Mouse (Mus musculus) heart, embryonic 11.5 days (tissue): ENCODE results near the gene St3gal4. TPM values are rescaled to one million over a fixed set of nuclear protein-coding genes. Genes with fewer than 3 reads are reported as not detected.

Experiments
- ATAC-seq: fragments of 200-750 bp; cut with Nextera tagmentation; replicated peaks from 2 replicates; pipeline ENCODE4 v1.8.0; 2017; ENCODE audit warnings: moderate library complexity; ENCODE audit not compliant: insufficient number of reproducible peaks, low FRiP score, low TSS enrichment
- H3K27ac ChIP-seq: fragments of 300-500 bp; sonication (generic); 2 replicates; pipeline ENCODE4 v1.5.1; 2014; ENCODE audit warnings: mild to moderate bottlenecking, low read depth, low read length
- H3K27me3 ChIP-seq: fragments of 300-500 bp; sonication (generic); 2 replicates; pipeline ENCODE4 v1.6.1; 2014; ENCODE audit warnings: mild to moderate bottlenecking, low read length, mixed read lengths; ENCODE audit not compliant: control insufficient read depth, insufficient read depth
- H3K36me3 ChIP-seq: fragments of 300-500 bp; sonication (generic); 2 replicates; pipeline ENCODE4 v1.6.1; 2014; ENCODE audit warnings: mild to moderate bottlenecking, low read length, moderate library complexity, mixed read lengths; ENCODE audit not compliant: control insufficient read depth, insufficient read depth
- H3K4me1 ChIP-seq: fragments of 300-500 bp; sonication (generic); 2 replicates; pipeline ENCODE4 v1.6.1; 2014; ENCODE audit warnings: low read length; ENCODE audit not compliant: control insufficient read depth, insufficient read depth
- H3K4me2 ChIP-seq: fragments of 300-500 bp; sonication (generic); 2 replicates; pipeline ENCODE4 v1.6.1; 2014; ENCODE audit warnings: mild to moderate bottlenecking, moderate library complexity
- H3K4me3 ChIP-seq: fragments of 300-500 bp; sonication (generic); 2 replicates; pipeline ENCODE4 v1.5.1; 2014; ENCODE audit warnings: low read depth, low read length
- H3K9ac ChIP-seq: fragments of 300-500 bp; sonication (generic); 2 replicates; pipeline ENCODE4 v1.6.1; 2014; ENCODE audit warnings: mild to moderate bottlenecking, low read depth, low read length, moderate library complexity
- H3K9me3 ChIP-seq: fragments of 300-500 bp; sonication (generic); replicated peaks from 2 replicates; pipeline ENCODE4 v1.6.1; 2016; ENCODE audit warnings: low read length; ENCODE audit not compliant: control insufficient read depth
- WGBS: fragments of 180-500 bp; shearing (Covaris S2); extraction: QIAGEN DNeasy Blood & Tissue Kit; methylation state at CpG from one replicate; pipeline ENCODE4 v1.1.7; 2014; ENCODE audit not compliant: insufficient replicate concordance; 5-methylcytosine and 5-hydroxymethylcytosine counted together
- polyA plus RNA-seq: library from polyadenylated mRNA; unstranded; fragments of >200 nt; fragmentation: Nextera tagmentation; extraction: Ambion mirVana; gene quantifications from 2 replicates; pipeline ENCODE4 v1.2.1, GENCODE M21; 2014

Gene St3gal4
- polyA plus RNA-seq, 1 experiment from 2014 or later, result 20.5 TPM

DNA sequence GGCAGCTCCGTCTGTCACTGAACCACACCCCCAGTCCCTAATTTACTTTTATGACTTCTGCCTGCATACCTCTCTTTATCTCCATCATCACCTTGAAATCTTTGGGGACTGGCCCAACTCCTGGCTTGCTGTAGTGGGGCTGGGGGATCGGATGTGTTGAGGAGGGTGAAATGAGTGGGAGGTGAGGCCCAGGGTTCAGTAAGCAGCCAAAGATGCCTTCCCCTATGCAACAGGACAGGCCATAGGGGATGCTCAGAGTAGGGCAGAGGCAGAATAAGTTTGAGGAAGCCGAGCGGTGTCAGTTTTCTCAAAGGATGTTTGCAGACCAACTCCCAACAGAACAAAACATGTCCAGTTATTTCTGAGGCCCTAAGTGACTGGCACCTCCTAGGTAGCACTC lies 3.8 kb downstream of the St3gal4 start:
- Histone ChIP-seq H3K27me3 (no peaks in the 10 kb centered on the region), H3K4me1 (peaks cover 44% of the 10 kb centered on the region), H3K4me3 (peak overlapping the region; percentile 78), H3K9me3 (no peaks in the 10 kb centered on the region), H3K9ac (peak overlapping the region; percentile 83), H3K4me2 (peak overlapping the region; percentile 76), H3K27ac (no peak overlapping the region), H3K36me3 (no peaks in the 10 kb centered on the region; the same call in 1 of the 2 replicates)
- no peak for ATAC-seq
- 59% methylated on average over 4 of the region's 4 CpGs for WGBS

DNA sequence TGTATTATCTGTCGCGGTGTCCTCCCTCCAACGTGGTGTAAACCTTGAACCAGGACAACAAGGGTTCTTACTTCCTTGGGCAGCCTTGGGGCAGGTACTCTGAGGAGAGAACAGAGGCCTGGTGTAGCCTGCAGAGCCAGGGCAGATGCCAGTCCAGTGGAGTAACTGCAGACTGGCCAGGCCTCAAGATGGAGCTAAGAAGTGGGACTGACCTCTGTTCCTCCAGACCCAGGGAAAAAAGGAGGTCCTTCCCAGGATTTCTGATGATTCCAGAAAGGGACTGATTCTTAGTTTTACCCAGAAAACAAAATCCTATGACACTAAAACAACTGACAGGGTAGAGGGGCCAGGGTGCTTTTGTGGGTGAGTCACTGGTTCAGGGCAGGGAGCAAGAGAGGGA lies 4.8 kb downstream of the St3gal4 start:
- Histone ChIP-seq H3K36me3 (no peaks in the 10 kb centered on the region), H3K27ac (no peak overlapping the region), H3K4me2 (no peak overlapping the region), H3K4me1 (peaks cover 54% of the 10 kb centered on the region), H3K9ac (no peak overlapping the region), H3K4me3 (no peak overlapping the region), H3K9me3 (no peaks in the 10 kb centered on the region), H3K27me3 (no peaks in the 10 kb centered on the region)
- 87% methylated on average over 3 of the region's 3 CpGs for WGBS
- no peak for ATAC-seq

DNA sequence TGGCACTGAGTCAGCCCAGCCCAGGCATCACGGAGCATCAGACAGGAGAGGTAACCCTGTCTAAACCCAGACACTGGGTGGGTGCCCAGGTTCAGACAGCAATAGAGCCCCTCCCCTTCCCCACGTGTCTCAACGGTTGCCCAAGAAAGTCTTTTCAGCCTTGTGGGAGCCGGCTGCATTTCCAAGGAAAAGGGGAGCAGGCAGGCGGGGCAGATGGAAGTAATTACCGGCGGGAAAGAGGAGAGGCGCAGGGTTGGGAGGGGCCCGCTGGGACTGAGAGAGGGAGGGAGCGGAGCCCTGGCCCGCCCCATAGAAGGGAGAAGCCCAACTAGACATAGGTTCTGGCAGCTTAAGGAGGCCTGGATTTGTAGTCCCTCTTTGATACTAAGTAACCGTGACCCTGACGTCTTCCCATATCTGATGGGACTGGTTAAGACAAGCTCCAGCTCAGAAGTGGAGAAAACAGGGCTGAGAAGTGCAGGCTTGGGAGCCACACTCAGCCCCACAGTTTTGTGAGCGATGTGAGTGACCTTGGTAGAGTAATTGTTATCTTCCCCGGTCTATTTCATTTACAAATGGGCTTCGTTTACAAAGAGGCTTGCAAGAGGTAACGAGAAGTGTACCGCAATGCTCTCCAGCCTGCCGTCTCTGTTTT lies 7.0 kb downstream of the St3gal4 start:
- H3K4me1 ChIP-seq, result peaks cover 48% of the 10 kb centered on the region
- no peak overlapping the region for H3K4me3 ChIP-seq
- no peaks in the 10 kb centered on the region for H3K9me3 ChIP-seq
- no peak overlapping the region for H3K9ac ChIP-seq
- no peaks in the 10 kb centered on the region for H3K27me3 ChIP-seq
- peak overlapping the region; percentile 45 for H3K4me2 ChIP-seq
- 27% methylated on average over 19 of the region's 19 CpGs for WGBS
- no peaks in the 10 kb centered on the region for H3K36me3 ChIP-seq
- ATAC-seq, result no peak
- no peak overlapping the region for H3K27ac ChIP-seq

DNA sequence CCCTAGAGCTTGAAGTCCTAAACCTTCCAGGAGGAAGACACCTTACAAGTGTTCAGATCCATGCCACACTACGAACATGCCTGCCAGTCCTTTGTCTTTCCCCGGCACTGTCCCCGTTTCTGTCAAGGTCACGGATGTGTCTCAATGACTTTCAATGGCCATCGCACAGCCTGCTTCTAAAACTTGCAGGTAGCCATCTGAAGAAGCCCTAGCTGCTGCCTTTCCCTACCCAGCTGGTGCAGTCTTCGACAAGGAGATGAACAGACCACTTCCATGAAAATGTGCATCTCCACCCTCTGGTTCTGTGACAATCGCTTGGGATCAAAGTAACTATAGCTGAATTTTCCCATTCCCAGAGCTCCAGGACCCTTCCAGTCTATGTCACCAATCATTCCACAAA lies 7.6 kb downstream of the St3gal4 start:
- Histone ChIP-seq H3K36me3 (no peaks in the 10 kb centered on the region), H3K9me3 (no peaks in the 10 kb centered on the region), H3K4me1 (peaks cover 49% of the 10 kb centered on the region), H3K9ac (no peak overlapping the region), H3K27ac (no peak overlapping the region), H3K4me2 (no peak overlapping the region; the same call in 1 of the 2 replicates), H3K4me3 (no peak overlapping the region), H3K27me3 (no peaks in the 10 kb centered on the region)
- no peak for ATAC-seq
- WGBS, result 65% methylated on average over 7 of the region's 7 CpGs

DNA sequence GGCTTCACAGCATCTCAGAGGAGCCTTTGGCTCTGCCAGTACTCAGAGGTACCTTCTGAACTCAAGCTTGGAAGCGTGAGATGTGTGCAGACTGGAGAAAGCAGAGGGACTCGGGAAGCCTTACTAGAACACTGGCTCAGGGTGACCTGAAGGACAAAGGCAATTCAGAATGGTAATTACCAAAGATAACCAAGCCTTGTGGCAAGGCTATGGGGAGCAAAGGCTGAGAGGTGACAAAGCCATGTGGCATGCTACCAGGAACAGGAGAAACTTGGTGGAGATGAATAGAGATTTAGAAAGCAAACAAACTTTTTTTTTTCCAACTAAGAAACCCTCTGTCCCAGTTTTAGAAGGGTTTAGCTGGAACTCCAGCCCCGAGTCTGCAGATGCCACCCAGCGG lies 8.5 kb downstream of the St3gal4 start:
- Histone ChIP-seq H3K4me3 (no peak overlapping the region), H3K4me2 (no peak overlapping the region), H3K27me3 (no peaks in the 10 kb centered on the region), H3K27ac (no peak overlapping the region), H3K9me3 (no peaks in the 10 kb centered on the region), H3K4me1 (peaks cover 52% of the 10 kb centered on the region), H3K9ac (no peak overlapping the region), H3K36me3 (no peaks in the 10 kb centered on the region)
- 62% methylated on average over 4 of the region's 4 CpGs for whole genome bisulfite sequencing
- ATAC-seq, result no peak

DNA sequence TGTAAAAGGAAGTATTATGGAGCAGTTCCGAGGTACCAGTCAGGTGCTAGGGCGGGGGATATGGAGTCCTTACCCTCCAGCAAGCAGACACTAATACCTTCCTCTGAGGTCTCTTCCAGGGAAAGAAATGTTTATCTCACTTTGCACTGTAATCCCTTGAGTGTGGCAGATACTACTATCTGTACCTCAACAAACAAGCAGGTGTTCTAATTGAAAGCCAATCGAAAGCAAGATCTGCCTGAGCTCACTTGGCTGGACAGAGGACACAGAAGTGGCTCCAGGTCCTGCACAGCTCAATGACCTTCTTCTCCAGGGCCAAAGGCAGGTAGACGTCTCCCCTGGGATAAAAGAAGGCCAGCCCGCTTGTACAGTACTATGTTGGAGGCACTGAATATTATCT lies 9.0 kb downstream of the St3gal4 start:
- 72% methylated on average over 5 of the region's 5 CpGs for WGBS
- H3K4me2 ChIP-seq, result no peak overlapping the region
- no peaks in the 10 kb centered on the region for H3K9me3 ChIP-seq
- no peaks in the 10 kb centered on the region for H3K27me3 ChIP-seq
- H3K36me3 ChIP-seq, result no peaks in the 10 kb centered on the region
- ATAC-seq, result no peak
- H3K9ac ChIP-seq, result no peak overlapping the region
- H3K4me1 ChIP-seq, result peaks cover 54% of the 10 kb centered on the region
- no peak overlapping the region for H3K27ac ChIP-seq
- H3K4me3 ChIP-seq, result no peak overlapping the region

DNA sequence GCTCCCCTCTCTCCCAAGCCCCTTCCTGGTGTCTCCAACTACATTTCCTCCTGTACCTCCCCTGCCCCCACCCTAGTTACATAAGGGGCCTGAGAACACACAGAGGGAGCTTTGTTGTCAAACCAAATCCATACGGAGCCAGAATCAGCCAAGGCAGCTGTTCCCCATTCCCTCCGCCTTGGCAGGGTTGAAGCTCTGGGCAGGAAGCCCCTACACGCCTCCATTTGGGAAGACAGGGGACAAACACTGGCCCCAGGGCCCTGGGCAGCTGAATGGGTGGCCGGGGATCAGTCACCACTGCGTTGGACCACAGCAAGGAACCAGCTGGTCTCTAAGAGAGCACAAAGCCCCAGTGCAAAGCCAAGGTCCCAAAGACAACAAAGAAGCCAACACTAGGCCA lies 10.2 kb downstream of the St3gal4 start:
- ATAC-seq, result no peak
- H3K36me3 ChIP-seq, result no peaks in the 10 kb centered on the region
- H3K27me3 ChIP-seq, result no peaks in the 10 kb centered on the region
- WGBS, result 63% methylated on average over 5 of the region's 5 CpGs
- peaks cover 53% of the 10 kb centered on the region for H3K4me1 ChIP-seq
- H3K9ac ChIP-seq, result no peak overlapping the region
- no peak overlapping the region for H3K27ac ChIP-seq
- H3K4me2 ChIP-seq, result no peak overlapping the region
- no peaks in the 10 kb centered on the region for H3K9me3 ChIP-seq
- H3K4me3 ChIP-seq, result no peak overlapping the region

DNA sequence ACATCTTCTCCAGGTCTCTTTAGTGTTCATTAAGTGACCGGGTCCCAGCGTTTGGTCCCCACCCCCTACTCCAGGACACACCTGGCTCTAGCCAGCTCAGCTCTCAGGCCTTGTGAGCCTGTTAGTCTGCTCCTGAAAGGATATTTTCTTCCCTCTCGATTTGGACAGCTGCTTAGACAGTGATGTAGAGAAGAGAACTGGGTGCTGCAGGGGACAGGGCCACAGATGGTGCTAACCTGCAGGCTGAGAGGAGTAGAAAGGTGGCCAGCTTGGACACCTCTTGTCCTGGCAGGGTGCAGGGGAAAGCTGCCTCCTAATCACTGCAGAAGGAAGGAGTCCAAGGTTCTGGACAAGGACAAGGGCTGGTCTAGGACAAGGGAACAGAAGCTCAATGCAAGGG lies 11.0 kb downstream of the St3gal4 start:
- Histone ChIP-seq H3K4me3 (no peak overlapping the region), H3K4me1 (peaks cover 53% of the 10 kb centered on the region), H3K4me2 (no peak overlapping the region), H3K36me3 (no peaks in the 10 kb centered on the region), H3K9ac (no peak overlapping the region), H3K27ac (no peak overlapping the region), H3K9me3 (no peaks in the 10 kb centered on the region), H3K27me3 (no peaks in the 10 kb centered on the region)
- 72% methylated on average over 3 of the region's 3 CpGs for WGBS
- ATAC-seq, result no peak

DNA sequence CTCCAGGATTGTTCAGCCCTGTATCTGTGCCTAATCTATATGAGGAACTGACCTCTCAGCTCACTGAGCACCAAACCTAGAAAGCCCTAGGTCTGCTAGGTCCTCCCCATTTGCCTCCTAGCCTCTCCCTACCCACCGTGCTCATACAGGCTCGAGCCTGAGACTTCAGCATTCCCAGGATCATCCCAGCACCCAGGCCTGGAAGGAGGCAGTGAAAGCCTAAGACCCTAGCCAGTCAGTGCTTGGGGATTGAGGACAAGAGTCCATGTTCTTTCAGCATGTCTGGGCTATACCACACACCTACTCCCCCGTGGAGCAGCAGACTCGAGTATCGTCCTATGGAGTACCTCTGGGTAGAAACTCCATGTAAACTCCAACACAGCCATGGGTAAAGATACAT lies 11.7 kb downstream of the St3gal4 start:
- peaks cover 53% of the 10 kb centered on the region for H3K4me1 ChIP-seq
- 81% methylated on average over 5 of the region's 5 CpGs for WGBS
- ATAC-seq, result no peak

More for the DNA sequence above, 11.7 kb downstream of the St3gal4 start:
- Histone ChIP-seq H3K4me2 (no peak overlapping the region), H3K27ac (no peak overlapping the region), H3K36me3 (no peaks in the 10 kb centered on the region), H3K27me3 (no peaks in the 10 kb centered on the region), H3K4me3 (no peak overlapping the region), H3K9ac (no peak overlapping the region), H3K9me3 (no peaks in the 10 kb centered on the region)
